Mouse (Mus musculus): Measurements from ENCODE around the gene Gm49339. TPM values are rescaled to one million over a fixed set of nuclear protein-coding genes. Genes with fewer than 3 reads are reported as not detected.

Gm49339 gene
- total and polyA plus RNA-seq, 2 experiments from 2014 or later: 0.88 TPM; not detected in 1

GRCm38 (mm10) chr10:51526633-51527032 lies 46.2 kb downstream of the Gm49339 start:
- Histone ChIP-seq H3K4me2 (ENCODE audit: low read depth, low read length, poor library complexity, severe bottlenecking) (no peak overlapping the region), H3K27ac (ENCODE audit: low read depth, low read length) (no peak overlapping the region), H3K9ac (replicated peaks; ENCODE audit: low read length, poor library complexity, severe bottlenecking) (no peak overlapping the region), H3K36me3 (ENCODE audit: insufficient read depth, low read length) (no peaks in the 10 kb centered on the region), H3K4me3 (ENCODE audit: low read depth, low read length) (no peak overlapping the region), H3K9me3 (ENCODE audit: low read length) (no peaks in the 10 kb centered on the region), H3K27me3 (ENCODE audit: insufficient read depth, low read length) (no peaks in the 10 kb centered on the region), H3K4me1 (ENCODE audit: insufficient read depth, low read length) (no peaks in the 10 kb centered on the region)
- DNase-seq (ENCODE audit: low spot score) (no peak), ATAC-seq (ENCODE audit: low FRiP score) (no peak)
- TF ChIP-seq CTCF (IDR thresholded peaks at IDR 0.05): no peak
- 58% methylated on average over 4 of the region's 4 CpGs for WGBS

DNA sequence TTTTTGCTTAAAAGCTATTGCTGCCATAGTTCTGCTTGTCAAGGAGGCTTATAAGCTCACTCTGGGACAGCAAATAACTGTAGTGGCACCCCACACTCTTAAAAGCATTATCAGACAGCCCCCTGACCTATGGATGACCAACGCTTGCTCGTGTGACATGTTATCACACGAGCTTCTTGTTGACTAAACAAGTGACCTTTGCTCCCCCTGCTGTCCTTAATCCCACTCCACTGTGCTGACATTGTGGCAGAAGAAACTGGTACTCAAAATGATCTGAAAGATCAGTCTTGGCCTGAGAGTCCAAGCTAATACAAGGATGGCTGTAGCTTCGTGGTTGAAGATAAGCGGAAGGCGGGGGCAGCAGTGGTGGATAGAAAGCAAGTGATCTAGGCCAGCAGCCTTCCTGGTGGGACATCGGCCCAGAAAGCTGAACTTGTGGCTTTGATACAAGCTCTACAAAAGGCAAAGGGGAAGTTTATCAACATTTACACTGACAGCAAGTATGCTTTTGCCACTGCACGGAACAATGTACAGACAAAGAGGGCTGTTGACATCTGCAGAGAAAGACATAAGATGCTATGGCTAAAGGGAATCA lies 48.5 kb downstream of the Gm49339 start:
- H3K27me3 ChIP-seq (ENCODE audit: insufficient read depth, low read length): no peaks in the 10 kb centered on the region
- 72% methylated on average over 8 of the region's 8 CpGs for WGBS
- H3K4me1 ChIP-seq (ENCODE audit: insufficient read depth, low read length): no peaks in the 10 kb centered on the region
- no peak overlapping the region for H3K4me3 ChIP-seq (ENCODE audit: low read depth, low read length)
- no peak overlapping the region for H3K9ac ChIP-seq (replicated peaks; ENCODE audit: low read length, poor library complexity, severe bottlenecking)
- H3K4me2 ChIP-seq (ENCODE audit: low read depth, low read length, poor library complexity, severe bottlenecking): no peak overlapping the region
- no peaks in the 10 kb centered on the region for H3K36me3 ChIP-seq (ENCODE audit: insufficient read depth, low read length)
- ATAC-seq (ENCODE audit: low FRiP score): no peak
- TF ChIP-seq CTCF (IDR thresholded peaks at IDR 0.05): no peak
- H3K9me3 ChIP-seq (ENCODE audit: low read length): no peaks in the 10 kb centered on the region
- no peak overlapping the region for H3K27ac ChIP-seq (ENCODE audit: low read depth, low read length)
- no peak for DNase-seq (ENCODE audit: low spot score)

DNA sequence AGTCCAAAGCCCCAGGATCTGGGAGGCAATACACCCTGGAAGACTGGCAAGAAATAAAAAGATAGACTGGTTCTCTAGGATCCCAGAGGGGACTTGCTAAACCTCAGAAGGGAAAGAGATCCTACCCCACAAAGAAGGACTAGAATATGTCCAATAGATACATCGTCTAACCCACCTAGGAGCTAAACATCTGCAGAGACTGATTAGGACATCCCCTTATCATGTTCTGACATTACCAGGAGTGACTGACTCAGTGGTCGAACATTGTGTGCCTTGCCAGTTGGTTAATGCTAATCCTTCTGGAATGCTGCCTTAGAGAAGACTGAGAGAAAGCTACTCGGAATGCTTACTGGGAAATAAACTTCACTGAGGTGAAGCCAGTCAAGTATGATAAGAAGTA lies 49.1 kb downstream of the Gm49339 start:
- whole genome bisulfite sequencing: 55% methylated on average over 3 of the region's 3 CpGs
- no peak for ATAC-seq (ENCODE audit: low FRiP score)
- no peak overlapping the region for H3K4me2 ChIP-seq (ENCODE audit: low read depth, low read length, poor library complexity, severe bottlenecking)
- no peaks in the 10 kb centered on the region for H3K36me3 ChIP-seq (ENCODE audit: insufficient read depth, low read length)
- no peaks in the 10 kb centered on the region for H3K4me1 ChIP-seq (ENCODE audit: insufficient read depth, low read length)
- TF ChIP-seq CTCF (IDR thresholded peaks at IDR 0.05): no peak
- no peak overlapping the region for H3K4me3 ChIP-seq (ENCODE audit: low read depth, low read length)
- H3K9me3 ChIP-seq (ENCODE audit: low read length): no peaks in the 10 kb centered on the region
- no peak for DNase-seq (ENCODE audit: low spot score)
- no peaks in the 10 kb centered on the region for H3K27me3 ChIP-seq (ENCODE audit: insufficient read depth, low read length)
- H3K27ac ChIP-seq (ENCODE audit: low read depth, low read length): no peak overlapping the region
- no peak overlapping the region for H3K9ac ChIP-seq (replicated peaks; ENCODE audit: low read length, poor library complexity, severe bottlenecking)

DNA sequence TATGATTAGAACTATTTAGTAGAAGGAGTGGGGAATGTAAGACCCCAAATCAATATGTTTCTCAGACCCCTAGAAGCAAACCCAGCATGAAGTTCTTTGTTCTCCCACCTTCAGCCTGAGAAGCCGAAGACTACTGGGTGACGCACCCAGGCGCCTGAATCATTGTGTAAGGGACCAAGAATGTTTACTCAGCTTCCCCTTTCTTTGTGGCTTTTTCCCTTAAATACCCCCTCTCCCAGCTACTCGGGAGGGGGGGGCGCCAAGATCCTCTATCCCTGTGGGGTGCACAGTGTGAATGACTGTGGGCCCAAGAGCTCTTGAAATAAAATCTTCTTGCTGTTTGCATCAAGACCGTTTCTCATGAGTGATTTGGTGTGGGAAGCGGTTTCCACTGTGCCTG lies 50.4 kb downstream of the Gm49339 start:
- DNase-seq (ENCODE audit: low spot score) (no peak), ATAC-seq (ENCODE audit: low FRiP score) (no peak)
- Histone ChIP-seq H3K4me2 (ENCODE audit: low read depth, low read length, poor library complexity, severe bottlenecking) (no peak overlapping the region), H3K36me3 (ENCODE audit: insufficient read depth, low read length) (no peaks in the 10 kb centered on the region), H3K27ac (ENCODE audit: low read depth, low read length) (no peak overlapping the region), H3K4me1 (ENCODE audit: insufficient read depth, low read length) (no peaks in the 10 kb centered on the region), H3K9me3 (ENCODE audit: low read length) (no peaks in the 10 kb centered on the region), H3K27me3 (ENCODE audit: insufficient read depth, low read length) (no peaks in the 10 kb centered on the region), H3K9ac (replicated peaks; ENCODE audit: low read length, poor library complexity, severe bottlenecking) (no peak overlapping the region), H3K4me3 (ENCODE audit: low read depth, low read length) (no peak overlapping the region)
- 81% methylated on average over 7 of the region's 7 CpGs for WGBS
- no peak for TF ChIP-seq CTCF (IDR thresholded peaks at IDR 0.05)

Other genes starting within 250 kb of the Gm49339 start
- 0.05 and 0.47 TPM in 2 replicates for gene Lilr4b, start within 50 bp of the Gm49339 start, total RNA-seq (2014; rRNA removed)
- gene Lilr4b, start within 50 bp of the Gm49339 start, polyA plus RNA-seq (2015; fragmentation: Nextera tagmentation; extraction: Ambion mirVana): 0.29 and 0.31 TPM in 2 replicates
- 0.60 and 1.7 TPM in 2 replicates for gene Lilrb4a, start 10.3 kb downstream of the Gm49339 start, total RNA-seq (2014; rRNA removed)
- gene Lilrb4a, start 10.3 kb downstream of the Gm49339 start, polyA plus RNA-seq (2015; fragmentation: Nextera tagmentation; extraction: Ambion mirVana): 1.1 and 1.3 TPM in 2 replicates
- gene Fam162b, start 109.9 kb downstream of the Gm49339 start, total RNA-seq (2014; rRNA removed): not detected in 2 replicates
- 0.93 and 1.8 TPM in 2 replicates for gene Fam162b, start 109.9 kb downstream of the Gm49339 start, polyA plus RNA-seq (2015; fragmentation: Nextera tagmentation; extraction: Ambion mirVana)
- gene Gprc6a, start 150.8 kb downstream of the Gm49339 start, total RNA-seq (2014; rRNA removed): not detected in 2 replicates
- 0.12 TPM in 1 of 2 replicates, not detected in the other for gene Gprc6a, start 150.8 kb downstream of the Gm49339 start, polyA plus RNA-seq (2015; fragmentation: Nextera tagmentation; extraction: Ambion mirVana)
- not detected in 2 replicates for gene Rfx6, start 197.1 kb downstream of the Gm49339 start, total RNA-seq (2014; rRNA removed)
- not detected in 2 replicates for gene Rfx6, start 197.1 kb downstream of the Gm49339 start, polyA plus RNA-seq (2015; fragmentation: Nextera tagmentation; extraction: Ambion mirVana)

Measured in midbrain, postnatal 0 days (tissue).